Mouse (Mus musculus): ENCODE measurements around the gene Neurod2. TPM values are rescaled to one million over a fixed set of nuclear protein-coding genes. Genes with fewer than 3 reads are reported as not detected.

The Neurod2 gene
- total RNA-seq (2022), result 10 to 100 TPM; 54.9 to 63.3 (median 60.4) TPM

GRCm38 (mm10) chr11:98329081-98329959 is at the start of gene Neurod2:
Gene Neurod2 (minus strand): TSS chr11:98329648.
- DNase-seq (ENCODE audit: low spot score in 2 of 2), result peak in 1 of 2 experiments; percentile 81

GRCm38 (mm10) chr11:98377787-98378186 is 48.3 kb upstream of the Neurod2 start:
- no peak for DNase-seq (ENCODE audit: low spot score in 2 of 2)

- DNase-seq (ENCODE audit: low spot score in 2 of 2), result no peak
Measured at GRCm38 (mm10) chr11:98376756-98377155, 47.3 kb upstream of the Neurod2 start.

GRCm38 (mm10) chr11:98374266-98374665 is 44.8 kb upstream of the Neurod2 start:
- no peak for DNase-seq (ENCODE audit: low spot score in 2 of 2)

GRCm38 (mm10) chr11:98373244-98373643 is 43.8 kb upstream of the Neurod2 start:
- no peak for DNase-seq (ENCODE audit: low spot score in 2 of 2)

- no peak for DNase-seq (ENCODE audit: low spot score in 2 of 2)
Measured at GRCm38 (mm10) chr11:98372406-98372805, 43.0 kb upstream of the Neurod2 start.

GRCm38 (mm10) chr11:98371556-98372240 is 42.2 kb upstream of the Neurod2 start:
- no peak for DNase-seq (ENCODE audit: low spot score in 2 of 2)

GRCm38 (mm10) chr11:98370588-98370987 is 41.1 kb upstream of the Neurod2 start:
- DNase-seq (ENCODE audit: low spot score in 2 of 2), result no peak

- no peak for DNase-seq (ENCODE audit: low spot score in 2 of 2)
Measured at GRCm38 (mm10) chr11:98369337-98369736, 39.9 kb upstream of the Neurod2 start.

GRCm38 (mm10) chr11:98367863-98368186 is 38.4 kb upstream of the Neurod2 start:
- DNase-seq (ENCODE audit: low spot score in 2 of 2), result no peak

- DNase-seq (ENCODE audit: low spot score in 2 of 2), result peak in 1 of 2 experiments; percentile 72
Measured at GRCm38 (mm10) chr11:98367171-98367862, 37.9 kb upstream of the Neurod2 start.

- no peak for DNase-seq (ENCODE audit: low spot score in 2 of 2)
Measured at GRCm38 (mm10) chr11:98366290-98366689, 36.8 kb upstream of the Neurod2 start.

GRCm38 (mm10) chr11:98364410-98364809 is 35.0 kb upstream of the Neurod2 start:
- DNase-seq (ENCODE audit: low spot score in 2 of 2), result no peak

- DNase-seq (ENCODE audit: low spot score in 2 of 2), result no peak
Measured at GRCm38 (mm10) chr11:98363817-98364216, 34.4 kb upstream of the Neurod2 start.

GRCm38 (mm10) chr11:98360866-98361521 is 31.5 kb upstream of the Neurod2 start:
- no peak for DNase-seq (ENCODE audit: low spot score in 2 of 2)

GRCm38 (mm10) chr11:98358161-98359083 is 29.0 kb upstream of the Neurod2 start, which contains the start of gene Stard3:
Gene Stard3 (plus strand): TSS chr11:98358368.
- peak in 1 of 2 experiments; percentile 82 for DNase-seq (ENCODE audit: low spot score in 2 of 2)

GRCm38 (mm10) chr11:98357396-98358160 is 28.1 kb upstream of the Neurod2 start:
- DNase-seq (ENCODE audit: low spot score in 2 of 2), result no peak

GRCm38 (mm10) chr11:98356625-98357394 is 27.4 kb upstream of the Neurod2 start:
- no peak for DNase-seq (ENCODE audit: low spot score in 2 of 2)
